Mouse (Mus musculus) lung, embryonic 16.5 days (tissue): Measurements from ENCODE around the gene Cubn. TPM values are rescaled to one million over a fixed set of nuclear protein-coding genes. Genes with fewer than 3 reads are reported as not detected.

ENCODE experiments used
- ATAC-seq: fragments of 200-750 bp; cut with Nextera tagmentation; 2 replicates; pipeline ENCODE4 v1.8.0; 2017; ENCODE audit warnings: low read depth, mild to moderate bottlenecking, moderate library complexity
- H3K27ac ChIP-seq: fragments of 300-500 bp; sonication (generic); 2 replicates; pipeline ENCODE4 v1.5.1; 2014; ENCODE audit warnings: mild to moderate bottlenecking, control low read depth, low read length
- H3K27me3 ChIP-seq: fragments of 300-500 bp; sonication (generic); 2 replicates; pipeline ENCODE4 v1.6.1; 2014; ENCODE audit warnings: low read depth, low read length, mixed read lengths; ENCODE audit not compliant: control insufficient read depth, insufficient read depth
- H3K36me3 ChIP-seq: fragments of 300-500 bp; sonication (generic); 2 replicates; pipeline ENCODE4 v1.6.1; 2014; ENCODE audit warnings: low read length; ENCODE audit not compliant: control insufficient read depth, insufficient read depth
- H3K4me1 ChIP-seq: fragments of 300-500 bp; sonication (generic); replicated peaks from 2 replicates; pipeline ENCODE4 v1.6.1; 2014; ENCODE audit warnings: low read length, mixed read lengths; ENCODE audit not compliant: control insufficient read depth, insufficient read depth
- H3K4me2 ChIP-seq: fragments of 300-500 bp; sonication (generic); 2 replicates; pipeline ENCODE4 v1.6.1; 2014; ENCODE audit warnings: low read depth, low read length, control low read depth
- H3K4me3 ChIP-seq: fragments of 300-500 bp; sonication (generic); 2 replicates; pipeline ENCODE4 v1.5.1; 2014; ENCODE audit warnings: mild to moderate bottlenecking, low read length, control low read depth
- H3K9ac ChIP-seq: fragments of 300-500 bp; sonication (generic); 2 replicates; pipeline ENCODE4 v1.6.1; 2014; ENCODE audit warnings: low read length, control low read depth
- H3K9me3 ChIP-seq: fragments of 300-500 bp; sonication (generic); 2 replicates; pipeline ENCODE4 v1.6.1; 2016; ENCODE audit warnings: low read length; ENCODE audit not compliant: control insufficient read depth
- WGBS: fragments of 180-500 bp; shearing (Covaris S2); extraction: QIAGEN DNeasy Blood & Tissue Kit; methylation state at CpG from one replicate; pipeline ENCODE4 v1.1.7; 2014; 5-methylcytosine and 5-hydroxymethylcytosine counted together
- polyA plus RNA-seq: library from polyadenylated mRNA; unstranded; fragments of >200 nt; fragmentation: Nextera tagmentation; extraction: Ambion mirVana; gene quantifications from 2 replicates; pipeline ENCODE4 v1.2.1, GENCODE M21; 2015

Cubn gene
- polyA plus RNA-seq, 1 experiment from 2014 or later, result 0.75 TPM

- 79% methylated on average over 14 of the region's 14 CpGs for WGBS
- no peak overlapping the region for H3K4me3 ChIP-seq
Measured at GRCm38 (mm10) chr2:13421974-13422760, 69.4 kb downstream of the Cubn start.

GRCm38 (mm10) chr2:13416765-13417524, 74.7 kb downstream of the Cubn start:
- Histone ChIP-seq H3K9me3 (no peaks in the 10 kb centered on the region), H3K9ac (no peak overlapping the region), H3K27ac (no peak overlapping the region), H3K4me3 (no peak overlapping the region), H3K4me1 (no peaks in the 10 kb centered on the region; the same call in 1 of the 2 replicates), H3K36me3 (no peaks in the 10 kb centered on the region), H3K27me3 (no peaks in the 10 kb centered on the region), H3K4me2 (no peak overlapping the region)
- WGBS, result 50% methylated on average over 3 of the region's 3 CpGs
- peak; percentile 61; the same call in 1 of the 2 replicates for ATAC-seq

More at GRCm38 (mm10) chr2:13421974-13422760, 69.4 kb downstream of the Cubn start:
- Histone ChIP-seq H3K27ac (no peak overlapping the region; the same call in 1 of the 2 replicates), H3K9me3 (no peaks in the 10 kb centered on the region), H3K9ac (no peak overlapping the region), H3K36me3 (no peaks in the 10 kb centered on the region), H3K4me2 (no peak overlapping the region), H3K27me3 (no peaks in the 10 kb centered on the region), H3K4me1 (no peaks in the 10 kb centered on the region)
- ATAC-seq, result peak; percentile 49; the same call in 1 of the 2 replicates

GRCm38 (mm10) chr2:13413520-13414178, 78.0 kb downstream of the Cubn start:
- WGBS, result 33% methylated on average over 4 of the region's 4 CpGs

GRCm38 (mm10) chr2:13410660-13411059, 81.0 kb downstream of the Cubn start:
- H3K27ac ChIP-seq, result no peak overlapping the region

More at GRCm38 (mm10) chr2:13413520-13414178, 78.0 kb downstream of the Cubn start:
- H3K4me1 ChIP-seq, result no peaks in the 10 kb centered on the region; the same call in 1 of the 2 replicates
- H3K36me3 ChIP-seq, result no peaks in the 10 kb centered on the region
- H3K27ac ChIP-seq, result peak overlapping the region; percentile 59
- H3K4me2 ChIP-seq, result no peak overlapping the region
- H3K4me3 ChIP-seq, result no peak overlapping the region
- no peaks in the 10 kb centered on the region for H3K27me3 ChIP-seq
- H3K9ac ChIP-seq, result no peak overlapping the region
- ATAC-seq, result peak; percentile 90
- H3K9me3 ChIP-seq, result no peaks in the 10 kb centered on the region

DNA sequence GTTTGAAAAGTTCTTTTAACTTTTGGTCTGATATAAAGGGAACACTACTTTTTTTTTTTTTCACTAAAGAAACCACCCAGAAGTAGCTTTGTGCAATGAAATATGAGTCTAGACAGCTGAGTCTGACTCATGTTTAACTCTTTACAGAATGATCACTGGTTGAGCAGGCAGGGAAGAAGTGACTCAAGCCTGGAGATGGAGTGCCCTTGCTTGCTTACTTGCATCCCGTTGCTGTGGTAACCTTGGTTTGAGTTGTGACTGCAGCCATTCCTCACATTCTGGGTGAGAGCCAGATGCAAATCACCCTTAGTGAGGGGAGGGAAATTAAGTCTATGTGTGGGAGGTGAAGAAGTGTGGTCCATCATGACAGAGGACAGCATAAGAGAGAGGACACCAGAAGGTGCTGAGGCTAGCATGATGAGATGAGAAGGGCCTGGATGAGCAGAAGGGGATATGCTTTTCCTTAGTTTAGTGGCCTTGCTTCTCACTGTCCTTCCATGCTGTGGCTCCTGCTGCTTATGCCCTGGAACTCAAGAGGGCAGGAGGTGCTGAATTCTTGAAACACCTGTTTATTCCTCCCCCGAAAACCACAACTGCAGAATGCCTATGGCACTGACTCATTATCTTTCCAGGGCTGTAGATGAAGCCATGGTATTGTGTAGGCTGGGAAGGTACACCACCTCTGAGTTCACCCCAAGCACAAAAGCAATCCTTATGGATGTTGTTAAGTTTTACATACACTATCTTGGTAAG, 81.7 kb downstream of the Cubn start:
- no peaks in the 10 kb centered on the region for H3K36me3 ChIP-seq
- ATAC-seq, result no peak
- no peak overlapping the region for H3K4me3 ChIP-seq
- H3K9ac ChIP-seq, result no peak overlapping the region
- H3K27ac ChIP-seq, result no peak overlapping the region
- WGBS, result 64% methylated on average over 2 of the region's 2 CpGs
- no peak overlapping the region for H3K4me2 ChIP-seq
- peaks cover 3% of the 10 kb centered on the region; the same call in 1 of the 2 replicates for H3K4me1 ChIP-seq
- H3K9me3 ChIP-seq, result no peaks in the 10 kb centered on the region
- no peaks in the 10 kb centered on the region for H3K27me3 ChIP-seq

More at GRCm38 (mm10) chr2:13410660-13411059, 81.0 kb downstream of the Cubn start:
- 74% methylated on average over 5 of the region's 5 CpGs for WGBS
- H3K36me3 ChIP-seq, result no peaks in the 10 kb centered on the region
- H3K9ac ChIP-seq, result no peak overlapping the region
- no peaks in the 10 kb centered on the region for H3K9me3 ChIP-seq
- H3K4me3 ChIP-seq, result no peak overlapping the region
- H3K27me3 ChIP-seq, result no peaks in the 10 kb centered on the region
- H3K4me2 ChIP-seq, result no peak overlapping the region
- no peak for ATAC-seq
- H3K4me1 ChIP-seq, result peaks cover 3% of the 10 kb centered on the region; the same call in 1 of the 2 replicates

- H3K27me3 ChIP-seq, result no peaks in the 10 kb centered on the region
- no peak overlapping the region for H3K9ac ChIP-seq
- 81% methylated on average over 3 of the region's 3 CpGs for WGBS
- ATAC-seq, result no peak
- no peaks in the 10 kb centered on the region for H3K36me3 ChIP-seq
- H3K4me1 ChIP-seq, result peaks cover 3% of the 10 kb centered on the region; the same call in 1 of the 2 replicates
- no peak overlapping the region for H3K4me2 ChIP-seq
- H3K27ac ChIP-seq, result no peak overlapping the region
- H3K4me3 ChIP-seq, result no peak overlapping the region
- H3K9me3 ChIP-seq, result no peaks in the 10 kb centered on the region
Measured at GRCm38 (mm10) chr2:13408333-13408732, 83.3 kb downstream of the Cubn start.

DNA sequence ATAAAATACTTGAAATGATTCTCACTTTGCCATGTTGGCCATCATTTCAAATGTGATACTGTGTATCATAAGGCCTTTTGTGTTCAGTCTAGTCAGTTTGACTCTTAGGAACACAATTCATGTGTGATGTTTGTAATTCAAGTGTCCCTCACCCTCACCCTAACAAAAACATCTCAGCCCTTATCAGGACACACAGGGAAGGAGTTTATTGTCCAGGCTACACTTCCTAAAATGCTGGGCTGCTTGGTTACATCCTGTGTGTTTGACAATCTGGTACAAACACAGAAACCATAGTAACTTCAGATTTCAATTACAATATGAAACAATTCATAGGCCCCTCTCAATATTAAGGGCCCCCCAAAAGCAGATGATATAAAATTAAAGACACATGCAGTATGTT, 83.9 kb downstream of the Cubn start:
- Histone ChIP-seq H3K36me3 (no peaks in the 10 kb centered on the region), H3K9me3 (no peaks in the 10 kb centered on the region), H3K4me3 (no peak overlapping the region), H3K4me1 (peaks cover 3% of the 10 kb centered on the region; the same call in 1 of the 2 replicates), H3K9ac (no peak overlapping the region), H3K4me2 (no peak overlapping the region), H3K27me3 (no peaks in the 10 kb centered on the region), H3K27ac (no peak overlapping the region; the same call in 1 of the 2 replicates)
- 0 out of 2 replicates have a peak, but pooled peaks have one; percentile 38 for ATAC-seq

DNA sequence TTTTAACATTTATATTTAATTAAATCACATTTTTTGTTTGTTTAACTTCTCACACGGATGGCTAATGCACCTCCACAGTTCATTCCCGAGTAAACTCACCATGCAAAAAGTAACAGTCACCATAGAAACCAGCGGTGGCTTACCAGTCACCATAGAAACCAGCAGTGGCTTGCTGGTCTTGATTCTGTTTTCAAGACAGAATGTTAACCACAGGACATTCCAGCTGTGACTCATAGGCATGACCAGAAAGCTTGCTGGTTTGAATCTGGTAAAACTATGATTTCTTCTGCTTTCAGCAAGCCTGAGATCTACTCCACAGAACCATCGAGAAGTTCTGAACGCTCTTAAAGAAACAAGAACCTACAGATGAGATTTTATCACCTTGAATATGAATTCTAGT, 84.3 kb downstream of the Cubn start:
- Histone ChIP-seq H3K9ac (no peak overlapping the region), H3K9me3 (no peaks in the 10 kb centered on the region), H3K4me2 (no peak overlapping the region), H3K4me1 (peaks cover 3% of the 10 kb centered on the region; the same call in 1 of the 2 replicates), H3K27me3 (no peaks in the 10 kb centered on the region), H3K4me3 (no peak overlapping the region), H3K27ac (peak overlapping the region; percentile 55), H3K36me3 (no peaks in the 10 kb centered on the region)
- WGBS, result 27% methylated on average over 5 of the region's 5 CpGs
- ATAC-seq, result no peak; the same call in 1 of the 2 replicates
